Mouse (Mus musculus): Measurements from ENCODE around the gene Cyb5r3. TPM values are rescaled to one million over a fixed set of nuclear protein-coding genes. Genes with fewer than 3 reads are reported as not detected.
A peak's percentile ranks its signal among the peaks of the same experiment; 100 is the strongest.

The Cyb5r3 gene
- polyA plus RNA-seq, 1 experiment from 2014 or later: 164 TPM

- peaks cover 55% of the 10 kb centered on the region for H3K36me3 ChIP-seq (ENCODE audit: insufficient read depth)
- ATAC-seq (ENCODE audit: insufficient read depth): no peak
Observed at GRCm38 (mm10) chr15:83115071-83115470, 57.3 kb downstream of the Cyb5r3 start.

DNA sequence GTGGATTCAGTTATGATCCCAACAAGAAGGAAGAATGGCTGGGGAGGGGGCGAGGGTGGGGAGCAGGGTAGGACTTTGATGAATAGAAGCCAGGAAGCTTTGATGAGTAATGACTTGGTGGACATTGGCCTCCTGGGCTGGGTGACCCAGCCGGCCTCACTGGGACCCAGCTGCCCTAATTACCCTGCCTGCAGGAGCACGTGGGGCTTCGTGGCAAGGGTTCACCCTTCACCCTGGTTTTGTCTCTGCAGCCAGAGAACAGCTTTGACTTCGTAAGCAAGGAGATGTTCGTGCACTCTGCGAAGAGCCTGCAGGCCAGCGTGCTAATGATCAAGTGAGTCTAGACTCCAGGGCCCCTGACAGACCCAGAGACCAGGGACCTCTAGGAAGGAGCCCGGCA lies 58.3 kb downstream of the Cyb5r3 start:
- Histone ChIP-seq H3K27me3 (ENCODE audit: insufficient read depth, low read length) (no peaks in the 10 kb centered on the region), H3K4me2 (no peak overlapping the region), H3K27ac (ENCODE audit: low read depth) (no peak overlapping the region), H3K4me1 (ENCODE audit: insufficient read depth) (peaks cover 3% of the 10 kb centered on the region; the same call in 1 of the 2 replicates), H3K9me3 (ENCODE audit: low read depth, low read length) (no peaks in the 10 kb centered on the region), H3K9ac (no peak overlapping the region), H3K36me3 (ENCODE audit: insufficient read depth) (peaks cover 47% of the 10 kb centered on the region), H3K4me3 (ENCODE audit: low read depth, low read length) (no peak overlapping the region)
- DNase-seq (no peak), ATAC-seq (ENCODE audit: insufficient read depth) (no peak)
- TF ChIP-seq CTCF (IDR thresholded peaks at IDR 0.05; ENCODE audit: low read depth): no peak
- 70% methylated on average over 9 of the region's 9 CpGs for WGBS

More at GRCm38 (mm10) chr15:83115071-83115470, 57.3 kb downstream of the Cyb5r3 start:
- no peak overlapping the region for H3K27ac ChIP-seq (ENCODE audit: low read depth)
- no peak for DNase-seq
- WGBS: 77% methylated on average over 6 of the region's 6 CpGs
- H3K9me3 ChIP-seq (ENCODE audit: low read depth, low read length): no peaks in the 10 kb centered on the region
- H3K27me3 ChIP-seq (ENCODE audit: insufficient read depth, low read length): no peaks in the 10 kb centered on the region
- peaks cover 3% of the 10 kb centered on the region; the same call in 1 of the 2 replicates for H3K4me1 ChIP-seq (ENCODE audit: insufficient read depth)
- no peak for TF ChIP-seq CTCF (IDR thresholded peaks at IDR 0.05; ENCODE audit: low read depth)
- H3K4me3 ChIP-seq (ENCODE audit: low read depth, low read length): no peak overlapping the region
- no peak overlapping the region for H3K4me2 ChIP-seq
- H3K9ac ChIP-seq: no peak overlapping the region

- Histone ChIP-seq H3K4me2 (no peak overlapping the region), H3K27ac (ENCODE audit: low read depth) (no peak overlapping the region), H3K36me3 (ENCODE audit: insufficient read depth) (peaks cover 37% of the 10 kb centered on the region), H3K9me3 (ENCODE audit: low read depth, low read length) (no peaks in the 10 kb centered on the region), H3K9ac (no peak overlapping the region), H3K4me3 (ENCODE audit: low read depth, low read length) (no peak overlapping the region), H3K4me1 (ENCODE audit: insufficient read depth) (peaks cover 3% of the 10 kb centered on the region; the same call in 1 of the 2 replicates), H3K27me3 (ENCODE audit: insufficient read depth, low read length) (no peaks in the 10 kb centered on the region)
- peak; percentile 84 for TF ChIP-seq CTCF (IDR thresholded peaks at IDR 0.05; ENCODE audit: low read depth)
- ATAC-seq (ENCODE audit: insufficient read depth) (peak; percentile 74), DNase-seq (peak; percentile 83)
- WGBS: 8% methylated on average over 11 of the region's 11 CpGs
Observed at GRCm38 (mm10) chr15:83112898-83113297, 59.5 kb downstream of the Cyb5r3 start.

DNA sequence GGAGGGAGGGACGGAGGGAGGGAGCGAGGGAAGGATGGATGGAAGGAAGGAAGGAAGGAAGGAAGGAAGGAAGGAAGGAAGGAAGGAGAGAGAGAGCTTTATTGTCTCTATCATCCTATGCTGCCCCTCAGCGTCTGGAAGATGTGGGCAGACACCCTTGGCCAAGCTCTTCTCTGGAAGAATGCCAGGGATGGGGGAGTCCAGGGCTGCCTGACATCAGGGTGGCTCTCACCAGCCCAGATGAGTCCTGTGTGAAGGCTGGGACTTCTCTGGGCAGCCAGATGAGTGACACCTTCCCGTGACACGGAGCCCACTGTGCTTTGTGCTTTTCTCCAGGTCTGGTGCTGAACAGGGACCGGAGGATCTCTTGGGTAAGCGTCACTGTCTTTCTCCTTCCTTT lies 60.5 kb downstream of the Cyb5r3 start:
- H3K4me3 ChIP-seq (ENCODE audit: low read depth, low read length): no peak overlapping the region
- no peaks in the 10 kb centered on the region for H3K9me3 ChIP-seq (ENCODE audit: low read depth, low read length)
- peaks cover 3% of the 10 kb centered on the region; the same call in 1 of the 2 replicates for H3K4me1 ChIP-seq (ENCODE audit: insufficient read depth)
- peaks cover 27% of the 10 kb centered on the region for H3K36me3 ChIP-seq (ENCODE audit: insufficient read depth)
- no peak for DNase-seq
- no peak for ATAC-seq (ENCODE audit: insufficient read depth)
- no peak overlapping the region for H3K4me2 ChIP-seq
- H3K27me3 ChIP-seq (ENCODE audit: insufficient read depth, low read length): no peaks in the 10 kb centered on the region
- TF ChIP-seq CTCF (IDR thresholded peaks at IDR 0.05; ENCODE audit: low read depth): no peak
- no peak overlapping the region for H3K9ac ChIP-seq
- 71% methylated on average over 7 of the region's 7 CpGs for WGBS
- no peak overlapping the region for H3K27ac ChIP-seq (ENCODE audit: low read depth)

- Histone ChIP-seq H3K4me1 (ENCODE audit: insufficient read depth) (peaks cover 3% of the 10 kb centered on the region; the same call in 1 of the 2 replicates), H3K27me3 (ENCODE audit: insufficient read depth, low read length) (no peaks in the 10 kb centered on the region), H3K9ac (no peak overlapping the region), H3K9me3 (ENCODE audit: low read depth, low read length) (no peaks in the 10 kb centered on the region), H3K27ac (ENCODE audit: low read depth) (no peak overlapping the region), H3K36me3 (ENCODE audit: insufficient read depth) (peaks cover 21% of the 10 kb centered on the region; the same call in 1 of the 2 replicates), H3K4me2 (no peak overlapping the region), H3K4me3 (ENCODE audit: low read depth, low read length) (no peak overlapping the region)
- WGBS: 46% methylated on average over 6 of the region's 6 CpGs
- ATAC-seq (ENCODE audit: insufficient read depth) (no peak), DNase-seq (no peak)
- TF ChIP-seq CTCF (IDR thresholded peaks at IDR 0.05; ENCODE audit: low read depth): no peak
Observed at GRCm38 (mm10) chr15:83111290-83111689, 61.1 kb downstream of the Cyb5r3 start.

DNA sequence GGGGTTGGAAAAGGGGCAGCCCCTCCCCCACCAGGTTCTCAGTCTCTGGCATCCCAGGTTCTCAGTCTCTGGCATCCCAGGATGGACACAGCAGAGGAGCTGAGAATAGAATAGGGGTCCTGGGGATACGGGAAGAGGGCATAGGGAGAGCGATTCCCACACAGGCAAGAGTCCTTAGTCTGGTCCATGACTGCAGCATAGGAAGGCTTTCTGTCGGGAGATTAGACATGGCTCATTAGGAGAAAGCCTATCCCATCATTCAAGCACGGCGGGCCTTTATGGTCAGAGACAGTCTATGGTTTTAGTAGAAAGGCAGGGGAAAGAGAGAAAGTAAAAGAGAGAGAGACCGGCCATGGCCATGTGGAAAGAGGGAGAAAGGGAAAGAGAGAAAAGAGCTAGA lies 64.6 kb downstream of the Cyb5r3 start:
- 68% methylated on average over 6 of the region's 6 CpGs for WGBS
- 0 out of 2 replicates have a peak, but pooled peaks cover 2% of the 10 kb centered on the region for H3K36me3 ChIP-seq (ENCODE audit: insufficient read depth)
- ATAC-seq (ENCODE audit: insufficient read depth): no peak

GRCm38 (mm10) chr15:83106426-83106825 lies 66.0 kb downstream of the Cyb5r3 start:
- Histone ChIP-seq H3K27ac (ENCODE audit: low read depth) (no peak overlapping the region), H3K4me3 (ENCODE audit: low read depth, low read length) (no peak overlapping the region), H3K9me3 (ENCODE audit: low read depth, low read length) (no peaks in the 10 kb centered on the region), H3K9ac (no peak overlapping the region), H3K27me3 (ENCODE audit: insufficient read depth, low read length) (no peaks in the 10 kb centered on the region), H3K4me1 (ENCODE audit: insufficient read depth) (no peaks in the 10 kb centered on the region), H3K36me3 (ENCODE audit: insufficient read depth) (0 out of 2 replicates have a peak, but pooled peaks cover 2% of the 10 kb centered on the region), H3K4me2 (no peak overlapping the region)
- no peak for DNase-seq
- no peak for TF ChIP-seq CTCF (IDR thresholded peaks at IDR 0.05; ENCODE audit: low read depth)
- no peak for ATAC-seq (ENCODE audit: insufficient read depth)
- 79% methylated on average over 6 of the region's 6 CpGs for WGBS

More for the DNA sequence above, 64.6 kb downstream of the Cyb5r3 start:
- no peak for TF ChIP-seq CTCF (IDR thresholded peaks at IDR 0.05; ENCODE audit: low read depth)
- Histone ChIP-seq H3K4me3 (ENCODE audit: low read depth, low read length) (no peak overlapping the region), H3K4me1 (ENCODE audit: insufficient read depth) (no peaks in the 10 kb centered on the region), H3K9ac (no peak overlapping the region), H3K27ac (ENCODE audit: low read depth) (no peak overlapping the region), H3K9me3 (ENCODE audit: low read depth, low read length) (no peaks in the 10 kb centered on the region), H3K4me2 (no peak overlapping the region), H3K27me3 (ENCODE audit: insufficient read depth, low read length) (no peaks in the 10 kb centered on the region)
- DNase-seq: no peak

Other genes with a start within 250 kb of the Cyb5r3 start
- gene Tcf20, start 184.7 kb downstream of the Cyb5r3 start, polyA plus RNA-seq (2014; fragmentation: Nextera tagmentation; extraction: Ambion mirVana): 9.9 and 10.9 TPM in 2 replicates
- gene Nfam1, start 139.3 kb downstream of the Cyb5r3 start, polyA plus RNA-seq (2014; fragmentation: Nextera tagmentation; extraction: Ambion mirVana): 3.6 and 3.9 TPM in 2 replicates
- 60.6 and 68.1 TPM in 2 replicates for gene Serhl, start 83.1 kb downstream of the Cyb5r3 start, polyA plus RNA-seq (2014; fragmentation: Nextera tagmentation; extraction: Ambion mirVana)
- 51.0 and 59.3 TPM in 2 replicates for gene Rrp7a, start 49.8 kb downstream of the Cyb5r3 start, polyA plus RNA-seq (2014; fragmentation: Nextera tagmentation; extraction: Ambion mirVana)
- 159 and 162 TPM in 2 replicates for gene Poldip3, start 23.2 kb downstream of the Cyb5r3 start, polyA plus RNA-seq (2014; fragmentation: Nextera tagmentation; extraction: Ambion mirVana)
- gene A4galt, start 79.2 kb upstream of the Cyb5r3 start, polyA plus RNA-seq (2014; fragmentation: Nextera tagmentation; extraction: Ambion mirVana): 2.4 TPM in 2 replicates
- 37.7 and 41.3 TPM in 2 replicates for gene Arfgap3, start 177.7 kb upstream of the Cyb5r3 start, polyA plus RNA-seq (2014; fragmentation: Nextera tagmentation; extraction: Ambion mirVana)